Mouse (Mus musculus) heart, postnatal 0 days (tissue): ENCODE data around the gene Ifitm3. TPM values are rescaled to one million over a fixed set of nuclear protein-coding genes. Genes with fewer than 3 reads are reported as not detected.

Source experiments
- ATAC-seq: fragments of 200-750 bp; cut with Nextera tagmentation; 2 replicates; pipeline ENCODE4 v1.8.0; 2017; ENCODE audit warnings: low read depth, moderate number of reproducible peaks, moderate library complexity; ENCODE audit not compliant: insufficient read depth
- DNase-seq: peaks from one replicate; pipeline ENCODE4 v3.0.0-alpha.2; 2016; ENCODE audit warnings: low spot score
- H3K27ac ChIP-seq: fragments of 300-500 bp; sonication (generic); 2 replicates; pipeline ENCODE4 v1.5.1; 2014; ENCODE audit warnings: low read depth, mild to moderate bottlenecking
- H3K27me3 ChIP-seq: fragments of 300-500 bp; sonication (generic); 2 replicates; pipeline ENCODE4 v1.6.1; 2014; ENCODE audit warnings: low read length, mixed read lengths; ENCODE audit not compliant: control insufficient read depth, insufficient read depth
- H3K36me3 ChIP-seq: fragments of 300-500 bp; sonication (generic); replicated peaks from 2 replicates; pipeline ENCODE4 v1.6.1; 2014; ENCODE audit warnings: low read length, mixed read lengths; ENCODE audit not compliant: control insufficient read depth, insufficient read depth
- H3K4me1 ChIP-seq: fragments of 300-500 bp; sonication (generic); 2 replicates; pipeline ENCODE4 v1.6.1; 2014; ENCODE audit warnings: antibody characterized with exemption; ENCODE audit not compliant: control insufficient read depth, insufficient read depth
- H3K4me2 ChIP-seq: fragments of 300-500 bp; sonication (generic); 2 replicates; pipeline ENCODE4 v1.6.1; 2014; ENCODE audit warnings: low read depth, mild to moderate bottlenecking, low read length, moderate library complexity
- H3K4me3 ChIP-seq: fragments of 300-500 bp; sonication (generic); 2 replicates; pipeline ENCODE4 v1.5.1; 2014; ENCODE audit warnings: low read depth, low read length
- H3K9ac ChIP-seq: fragments of 300-500 bp; sonication (generic); replicated peaks from 2 replicates; pipeline ENCODE4 v1.6.1; 2014; ENCODE audit warnings: low read depth, low read length, mixed read lengths
- H3K9me3 ChIP-seq: fragments of 300-500 bp; sonication (generic); replicated peaks from 2 replicates; pipeline ENCODE4 v1.6.1; 2016; ENCODE audit warnings: low read length; ENCODE audit not compliant: control insufficient read depth
- CTCF ChIP-seq: IDR thresholded peaks from 2 replicates; pipeline ENCODE4 v1.5.1; 2016; ENCODE audit warnings: antibody characterized with exemption, control low read depth, low read depth
- EP300 ChIP-seq: IDR thresholded peaks from 2 replicates; pipeline ENCODE4 v1.6.1; 2016; ENCODE audit warnings: antibody characterized with exemption, low read depth
- WGBS: fragments of 180-500 bp; shearing (Covaris S2); extraction: QIAGEN DNeasy Blood & Tissue Kit; methylation state at CpG from one replicate; pipeline ENCODE4 v1.1.7; 2014; 5-methylcytosine and 5-hydroxymethylcytosine counted together
- polyA plus RNA-seq: library from polyadenylated mRNA; unstranded; fragments of >200 nt; fragmentation: Nextera tagmentation; extraction: Ambion mirVana; gene quantifications from 2 replicates; pipeline ENCODE4 v1.2.1, GENCODE M21; 2015
- total RNA-seq: library from RNA; depleted of rRNA; stranded (reverse); fragments of >200 nt; gene quantifications from 2 replicates; pipeline ENCODE4 v1.2.3, GENCODE M21; 2014; ENCODE audit warnings: low replicate concordance

The Ifitm3 gene
- total and polyA plus RNA-seq, 2 experiments from 2014 or later: 148 to 230 TPM

DNA sequence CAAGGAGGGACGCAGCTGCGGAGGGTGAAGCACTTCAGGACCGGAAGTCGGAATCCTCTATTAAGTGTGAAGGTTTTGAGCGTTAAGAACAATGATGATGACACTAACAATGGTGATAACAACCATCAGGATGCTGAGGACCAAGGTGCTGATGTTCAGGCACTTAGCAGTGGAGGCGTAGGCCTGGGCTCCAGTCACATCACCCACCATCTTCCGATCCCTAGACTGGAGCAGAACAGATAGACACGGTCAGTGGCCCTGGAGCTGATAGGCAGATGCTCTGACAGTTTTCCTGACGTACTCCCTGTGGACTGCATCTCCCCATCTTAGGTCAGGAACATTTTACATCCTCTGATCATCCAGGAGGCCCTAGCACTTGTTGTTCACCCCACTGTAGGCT, 905 bp downstream of the Ifitm3 start:
- Histone ChIP-seq H3K27me3 (no peaks in the 10 kb centered on the region), H3K9me3 (no peaks in the 10 kb centered on the region), H3K27ac (peak overlapping the region; percentile 79), H3K36me3 (no peaks in the 10 kb centered on the region), H3K9ac (peak overlapping the region; percentile 60; the same call in 1 of the 2 replicates), H3K4me1 (peaks cover 14% of the 10 kb centered on the region; the same call in 1 of the 2 replicates), H3K4me3 (peak overlapping the region; percentile 61), H3K4me2 (peak overlapping the region; percentile 61)
- DNase-seq (no peak), ATAC-seq (no peak)
- TF ChIP-seq EP300 (no peak), CTCF (no peak)
- WGBS: 71% methylated on average over 9 of the region's 9 CpGs

GRCm38 (mm10) chr7:141008938-141009660, 1.5 kb downstream of the Ifitm3 start:
- Histone ChIP-seq H3K27me3 (no peaks in the 10 kb centered on the region), H3K9ac (peak overlapping the region; percentile 60; the same call in 1 of the 2 replicates), H3K4me2 (peak overlapping the region; percentile 61), H3K27ac (peak overlapping the region; percentile 79), H3K9me3 (no peaks in the 10 kb centered on the region), H3K4me3 (peak overlapping the region; percentile 61), H3K4me1 (peaks cover 14% of the 10 kb centered on the region; the same call in 1 of the 2 replicates), H3K36me3 (no peaks in the 10 kb centered on the region)
- ATAC-seq: peak; percentile 92
- TF ChIP-seq CTCF: peak; percentile 82
- TF ChIP-seq EP300: no peak
- DNase-seq: peak; percentile 90
- 9% methylated on average over 20 of the region's 20 CpGs for WGBS

- 7% methylated on average over 7 of the region's 7 CpGs for WGBS
- peak overlapping the region; percentile 18; the same call in 1 of the 2 replicates for H3K4me3 ChIP-seq
- peaks cover 14% of the 10 kb centered on the region; the same call in 1 of the 2 replicates for H3K4me1 ChIP-seq
- H3K9ac ChIP-seq: no peak overlapping the region
- peak; percentile 39 for DNase-seq
- H3K9me3 ChIP-seq: no peaks in the 10 kb centered on the region
- no peaks in the 10 kb centered on the region for H3K36me3 ChIP-seq
- no peak for ATAC-seq
- H3K27ac ChIP-seq: peak overlapping the region; percentile 79; the same call in 1 of the 2 replicates
- H3K27me3 ChIP-seq: no peaks in the 10 kb centered on the region
- H3K4me2 ChIP-seq: peak overlapping the region; percentile 61
- TF ChIP-seq CTCF: no peak; the same call in 1 of the 2 replicates
- no peak for TF ChIP-seq EP300
Observed at GRCm38 (mm10) chr7:141008312-141008761, 2.2 kb downstream of the Ifitm3 start.

DNA sequence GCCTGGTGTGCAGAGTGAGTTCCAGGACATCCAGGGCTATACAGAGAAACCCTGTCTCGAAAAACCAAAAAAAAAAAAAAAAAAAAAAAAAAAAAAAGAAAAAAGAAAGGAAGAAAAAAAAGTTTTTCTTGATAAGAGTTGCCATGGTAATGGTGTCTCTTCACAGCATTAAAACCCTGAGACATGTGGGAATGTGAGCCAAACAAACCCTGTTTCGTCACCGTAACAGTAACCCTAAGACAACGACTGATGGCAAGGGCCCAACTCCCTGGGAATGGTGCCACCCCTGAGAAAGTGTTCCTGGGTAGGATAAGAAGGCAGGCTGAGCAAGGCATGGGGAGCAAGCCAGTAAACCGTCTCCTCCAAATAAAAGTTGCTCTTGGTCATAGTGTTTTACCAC, 3.7 kb downstream of the Ifitm3 start:
- H3K4me1 ChIP-seq: peaks cover 14% of the 10 kb centered on the region; the same call in 1 of the 2 replicates
- no peak overlapping the region for H3K27ac ChIP-seq
- H3K27me3 ChIP-seq: no peaks in the 10 kb centered on the region
- no peak overlapping the region for H3K4me3 ChIP-seq
- 57% methylated on average over 5 of the region's 5 CpGs for WGBS
- no peak for ATAC-seq
- H3K9me3 ChIP-seq: no peaks in the 10 kb centered on the region
- DNase-seq: no peak
- no peaks in the 10 kb centered on the region for H3K36me3 ChIP-seq
- TF ChIP-seq CTCF: no peak
- no peak overlapping the region for H3K4me2 ChIP-seq
- H3K9ac ChIP-seq: no peak overlapping the region

- WGBS: 82% methylated on average over 6 of the region's 6 CpGs
- Histone ChIP-seq H3K9me3 (no peaks in the 10 kb centered on the region), H3K4me2 (no peak overlapping the region), H3K4me3 (no peak overlapping the region), H3K9ac (no peak overlapping the region), H3K27me3 (no peaks in the 10 kb centered on the region), H3K36me3 (no peaks in the 10 kb centered on the region), H3K4me1 (peaks cover 14% of the 10 kb centered on the region; the same call in 1 of the 2 replicates), H3K27ac (no peak overlapping the region)
- DNase-seq (no peak), ATAC-seq (no peak)
- TF ChIP-seq CTCF: no peak
- no peak for TF ChIP-seq EP300
Observed at GRCm38 (mm10) chr7:141006446-141006845, 4.1 kb downstream of the Ifitm3 start.
